Mouse (Mus musculus) brain, embryonic 14.5 days (tissue): Measurements from ENCODE around the gene Mphosph9. TPM values are rescaled to one million over a fixed set of nuclear protein-coding genes. Genes with fewer than 3 reads are reported as not detected.

Experiments
- DNase-seq: peaks from one replicate; pipeline ENCODE4 v3.0.0-alpha.2; 2011; ENCODE audit warnings: low read depth
- CTCF ChIP-seq: fragments of 200-500 bp; IDR thresholded peaks from 2 replicates; pipeline ENCODE4 v1.5.1; 2012; ENCODE audit warnings: inconsistent platforms, mild to moderate bottlenecking, moderate library complexity, borderline replicate concordance; ENCODE audit not compliant: insufficient read depth, insufficient read length; ENCODE audit errors: extremely low read depth
- POLR2A ChIP-seq: fragments of 200-500 bp; IDR thresholded peaks from 2 replicates; pipeline ENCODE4 v1.6.1; 2012; ENCODE audit warnings: mild to moderate bottlenecking, inconsistent platforms, borderline replicate concordance; ENCODE audit not compliant: poor library complexity, insufficient read depth, insufficient read length, severe bottlenecking; ENCODE audit errors: extremely low read depth
- polyA plus RNA-seq: library from polyadenylated mRNA; depleted of rRNA; stranded (reverse); fragments of >200 nt; gene quantifications from 2 replicates; pipeline ENCODE4 v1.2.3, GENCODE M21; 2012

Mphosph9 gene
- polyA plus RNA-seq, 1 experiment, result 19.4 TPM

DNA sequence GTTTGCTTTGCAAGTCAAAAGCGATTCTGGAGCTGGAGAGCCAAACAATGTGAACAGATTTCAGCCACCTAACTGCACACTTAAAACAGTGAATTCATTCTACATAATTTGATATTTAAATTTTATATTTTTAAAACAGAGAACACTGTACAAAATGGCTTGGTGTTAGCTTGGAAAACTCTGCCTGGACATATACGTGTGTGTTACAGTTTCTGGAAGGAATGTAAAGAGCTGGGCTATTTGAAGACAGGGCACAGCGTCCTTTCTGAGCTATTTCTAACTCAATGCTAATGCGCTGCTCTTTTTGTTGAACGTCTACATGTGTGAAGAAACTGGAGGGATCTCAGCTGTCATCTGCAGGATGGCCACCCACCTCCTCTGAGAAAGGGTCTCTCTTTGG lies 33.8 kb downstream of the Mphosph9 start:
- no peak for DNase-seq
- TF ChIP-seq POLR2A (no peak), CTCF (no peak)

DNA sequence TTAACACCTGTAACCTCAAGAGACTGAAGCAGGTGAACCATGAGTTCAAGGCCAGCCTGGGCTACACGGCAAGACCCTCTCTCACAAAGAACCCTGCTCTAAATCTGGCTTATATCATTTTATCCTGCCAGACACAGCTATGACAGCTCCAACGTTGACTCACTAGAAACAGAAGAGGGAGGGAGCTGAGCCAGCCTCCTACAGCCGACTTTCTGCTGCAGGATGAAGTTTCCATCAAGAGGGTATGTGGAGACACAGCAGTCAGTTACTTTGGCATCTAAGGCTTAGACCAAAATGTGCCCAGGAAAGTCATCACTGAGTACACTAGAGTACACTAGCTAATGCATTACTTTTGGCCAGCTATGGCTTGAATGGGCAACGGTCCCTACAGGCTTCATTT lies 37.6 kb downstream of the Mphosph9 start:
- DNase-seq, result no peak
- TF ChIP-seq POLR2A (no peak), CTCF (no peak)

DNA sequence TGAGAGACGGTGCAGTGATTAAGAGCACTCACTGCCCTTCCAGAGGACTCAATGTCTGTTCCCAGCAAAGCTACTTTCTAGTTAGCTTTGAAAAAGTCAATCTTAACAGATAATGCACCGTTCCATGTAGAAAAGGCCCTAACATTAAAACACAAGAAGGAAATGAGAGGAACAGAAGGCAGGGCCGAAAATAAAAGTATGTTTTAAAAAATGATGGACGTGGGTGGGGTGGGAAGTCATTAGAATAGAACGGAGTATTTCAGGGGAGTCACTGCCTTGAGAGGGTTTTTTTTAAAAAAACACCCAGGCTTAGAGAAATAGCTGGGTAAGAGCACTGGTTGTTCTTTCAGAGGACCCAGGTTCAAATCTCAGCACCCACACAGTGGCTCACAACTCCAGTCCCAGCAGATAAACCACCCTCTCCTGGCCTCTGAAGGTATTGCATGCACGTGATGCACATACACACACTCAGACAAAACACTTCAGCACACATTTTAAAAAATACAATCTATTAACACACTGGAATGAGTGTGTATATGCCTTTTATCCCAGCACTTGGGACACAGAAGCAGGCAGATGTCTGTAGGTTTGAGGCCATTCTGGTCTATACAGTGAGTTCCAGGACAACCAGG lies 40.0 kb downstream of the Mphosph9 start:
- TF ChIP-seq CTCF (peak; percentile 13; the same call in 1 of the 2 replicates), POLR2A (no peak)

DNA sequence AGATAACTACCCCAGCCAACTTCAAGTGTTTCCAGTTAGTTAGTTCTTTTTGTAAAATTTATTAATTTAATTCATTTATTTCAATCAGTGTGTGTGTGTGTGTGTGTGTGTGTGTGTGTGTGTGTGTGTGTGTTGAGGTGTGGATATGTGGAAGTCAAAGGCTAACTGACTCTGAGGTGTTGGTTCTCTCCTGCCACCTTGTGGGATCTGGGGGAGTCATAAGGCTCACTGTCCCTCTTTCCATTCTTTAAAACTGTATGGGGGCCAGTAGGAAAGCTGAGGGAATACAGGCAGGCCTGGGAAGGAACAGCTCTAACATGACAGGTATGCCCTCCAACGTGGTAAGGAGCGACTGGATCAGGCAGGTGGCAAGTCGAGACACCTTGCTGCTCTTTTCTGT lies 43.4 kb downstream of the Mphosph9 start:
- TF ChIP-seq CTCF (peak; percentile 47; the same call in 1 of the 2 replicates), POLR2A (no peak)
- DNase-seq, result peak; percentile 29

More for the DNA sequence above, 40.0 kb downstream of the Mphosph9 start:
- no peak for DNase-seq

DNA sequence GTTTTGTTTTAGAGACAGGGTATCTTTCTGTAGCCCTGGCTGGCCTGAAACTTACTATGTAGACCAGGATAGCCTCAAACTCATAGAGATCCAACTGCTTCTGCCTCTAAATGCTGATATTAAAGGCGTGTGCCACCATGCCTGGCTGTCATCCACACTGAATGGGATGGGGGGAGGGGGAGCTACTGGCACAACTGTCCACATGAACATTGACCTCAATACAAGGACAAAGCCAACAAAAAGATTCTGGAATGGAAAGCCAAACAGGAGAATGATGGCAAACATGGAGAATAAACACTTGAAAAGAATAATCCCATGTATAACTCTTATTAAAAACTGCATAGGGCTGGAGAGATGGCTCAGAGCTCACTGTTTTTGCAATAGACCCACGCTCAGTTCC lies 44.9 kb downstream of the Mphosph9 start:
- no peak for DNase-seq
- no peak for TF ChIP-seq POLR2A
- TF ChIP-seq CTCF, result no peak

DNA sequence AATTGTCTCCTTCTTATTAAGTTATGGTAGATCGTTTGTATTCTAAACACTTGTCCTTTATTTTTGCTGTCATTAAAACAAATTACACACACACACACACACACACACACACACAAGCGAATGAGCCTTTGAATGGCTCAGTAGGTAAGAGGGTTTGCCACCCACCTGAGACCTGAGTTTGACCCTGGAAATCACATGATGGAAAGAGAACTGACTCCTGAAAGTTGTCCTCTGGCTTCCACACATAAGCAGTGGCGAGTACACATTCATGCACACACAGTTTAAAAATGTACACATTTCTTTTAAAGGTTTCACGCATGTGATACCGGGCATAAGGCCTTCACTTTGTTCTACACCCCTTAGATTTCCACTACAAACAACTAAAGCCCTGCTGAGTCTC lies 57.5 kb downstream of the Mphosph9 start:
- no peak for TF ChIP-seq POLR2A
- TF ChIP-seq CTCF, result no peak

DNA sequence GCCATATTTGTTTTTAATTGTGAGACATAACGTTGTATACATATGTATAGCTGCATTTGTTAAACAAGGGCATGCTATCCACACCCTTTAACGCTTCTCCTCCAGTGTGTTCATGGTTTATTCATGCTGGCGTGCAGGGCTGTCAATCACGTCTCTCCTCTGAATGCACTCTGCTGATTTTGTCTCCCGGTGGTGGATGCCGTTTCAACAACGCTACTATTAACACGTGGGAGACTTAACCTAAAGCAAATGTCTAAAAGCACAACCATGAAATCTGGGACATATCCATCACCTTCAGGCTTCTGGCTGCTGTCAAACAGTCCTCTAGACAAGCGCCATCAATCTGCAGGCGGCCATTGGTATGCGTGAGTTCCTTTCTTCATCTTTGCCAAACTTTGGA lies 58.1 kb downstream of the Mphosph9 start:
- TF ChIP-seq POLR2A, result no peak
- no peak for TF ChIP-seq CTCF
- peak; percentile 92 for DNase-seq

More for the DNA sequence above, 57.5 kb downstream of the Mphosph9 start:
- no peak for DNase-seq

DNA sequence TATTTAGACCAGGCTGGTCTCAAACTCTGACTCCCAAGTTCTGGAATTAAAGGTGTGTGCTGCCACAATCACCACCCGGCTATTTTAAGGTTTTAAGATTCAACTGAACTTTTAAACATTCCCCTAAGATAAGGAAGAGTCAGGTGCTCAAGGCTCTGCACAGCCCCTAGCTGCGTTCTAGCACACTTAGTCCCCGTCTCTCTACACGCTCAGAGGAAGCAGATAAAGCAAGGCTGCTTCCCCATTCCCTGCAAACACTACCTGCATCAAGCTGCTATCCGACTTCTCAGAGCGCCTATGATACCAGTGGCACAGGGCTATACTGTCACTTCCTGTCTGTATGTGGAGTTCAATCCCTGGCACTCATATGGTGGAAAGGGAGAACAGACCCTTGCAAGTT lies 60.1 kb downstream of the Mphosph9 start:
- TF ChIP-seq POLR2A, result no peak
- no peak for TF ChIP-seq CTCF
- DNase-seq, result no peak

DNA sequence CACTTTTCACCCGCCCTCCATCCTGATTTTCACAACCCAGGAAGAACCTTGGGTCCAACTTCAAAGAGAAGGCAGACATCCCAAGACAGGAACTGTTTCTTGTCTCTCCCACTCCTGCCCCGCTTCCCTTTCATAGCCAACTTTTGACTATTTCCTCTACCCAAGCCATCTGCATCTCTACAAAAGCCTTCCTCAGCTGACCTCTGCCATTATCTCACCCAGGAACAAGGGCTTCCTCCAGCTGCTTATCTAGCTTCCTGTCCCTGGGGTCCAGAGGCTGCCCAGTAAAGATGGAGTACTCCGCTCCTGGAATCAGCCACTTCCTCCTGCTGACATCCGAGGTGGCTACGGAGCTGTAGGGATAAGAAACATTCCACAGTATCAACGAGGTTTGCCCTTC lies 61.0 kb downstream of the Mphosph9 start:
- TF ChIP-seq POLR2A (no peak), CTCF (no peak)
- DNase-seq, result no peak

DNA sequence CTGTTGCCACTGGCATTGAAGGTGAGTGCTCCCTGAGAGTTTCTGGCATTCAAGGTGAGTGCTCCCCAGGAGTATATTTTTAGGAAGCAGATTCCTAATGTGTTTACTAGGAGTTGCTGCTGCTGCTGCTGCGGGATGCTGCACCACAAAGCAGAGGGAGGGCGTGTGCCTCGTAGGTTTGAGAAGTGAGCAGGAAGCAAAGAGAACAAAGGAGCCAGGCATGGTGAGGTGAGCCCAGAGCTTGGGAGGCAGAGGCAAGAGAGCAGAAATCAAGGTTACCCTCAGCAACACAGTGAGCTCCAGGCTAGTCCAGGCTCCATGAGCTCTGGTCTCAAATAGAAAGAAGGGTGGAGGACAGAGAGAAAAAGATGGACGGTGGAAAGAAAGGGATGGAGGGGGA lies 64.5 kb downstream of the Mphosph9 start:
- DNase-seq, result no peak
- TF ChIP-seq CTCF, result no peak
- TF ChIP-seq POLR2A, result no peak

DNA sequence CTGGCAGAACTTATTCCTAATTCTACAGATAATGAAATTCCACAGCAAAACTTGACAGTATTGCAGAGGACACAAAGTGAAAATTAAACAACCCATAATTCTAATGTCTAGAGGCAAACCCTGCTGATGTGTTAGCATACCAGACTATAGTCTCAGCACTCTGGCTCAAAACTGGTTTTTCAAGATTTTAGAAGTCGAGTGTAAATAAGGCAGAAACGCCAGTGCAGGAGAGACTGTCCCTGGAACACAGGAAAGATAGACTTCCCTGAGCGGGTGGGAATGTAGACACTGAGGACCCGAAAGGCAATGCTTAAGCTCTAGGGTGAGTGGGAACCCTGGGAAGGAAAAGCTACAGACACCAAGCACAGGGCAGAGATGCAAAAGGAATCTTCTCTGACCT lies 65.7 kb downstream of the Mphosph9 start:
- TF ChIP-seq POLR2A (no peak), CTCF (no peak)

DNA sequence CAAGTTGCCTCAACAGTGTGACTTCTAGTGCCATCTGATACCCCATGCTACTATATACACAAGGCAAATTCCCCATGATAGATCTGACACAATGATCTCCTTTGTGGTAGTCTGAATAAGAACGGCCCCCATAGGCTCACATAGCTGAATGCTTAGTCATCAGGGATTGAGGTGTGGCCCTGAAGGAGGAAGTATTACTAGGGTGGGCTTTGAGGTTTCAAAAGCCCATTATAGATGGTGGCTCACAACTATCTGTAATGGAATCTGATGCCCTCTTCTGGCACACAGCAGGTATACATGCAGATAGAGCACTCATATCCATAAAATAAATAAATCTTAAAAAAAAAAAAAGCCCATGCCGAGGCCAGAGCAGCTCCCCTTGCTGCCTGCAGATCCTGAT lies 68.6 kb downstream of the Mphosph9 start:
- TF ChIP-seq POLR2A, result no peak
- TF ChIP-seq CTCF, result peak; percentile 14; the same call in 1 of the 2 replicates
- peak; percentile 50 for DNase-seq

More for the DNA sequence above, 65.7 kb downstream of the Mphosph9 start:
- no peak for DNase-seq

DNA sequence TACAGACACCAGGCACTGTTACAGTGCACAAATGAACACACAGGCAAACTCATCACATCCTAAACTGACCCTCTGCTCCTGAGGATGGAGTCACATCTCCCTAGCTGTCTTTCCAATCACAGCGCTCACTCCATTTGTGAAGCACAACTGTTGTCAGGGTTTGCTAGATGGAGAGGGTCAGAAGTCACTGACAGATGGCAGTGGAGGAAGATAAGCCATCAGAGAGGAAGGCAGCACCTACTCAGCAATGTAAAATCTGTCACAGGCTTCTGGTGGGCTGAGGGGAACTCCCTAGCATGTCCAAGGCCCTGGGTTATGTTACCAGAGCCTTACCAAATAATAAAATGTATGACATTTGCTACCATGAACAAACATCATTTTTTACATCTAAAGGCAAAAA lies 69.7 kb downstream of the Mphosph9 start:
- DNase-seq, result no peak
- TF ChIP-seq CTCF (no peak), POLR2A (no peak)

DNA sequence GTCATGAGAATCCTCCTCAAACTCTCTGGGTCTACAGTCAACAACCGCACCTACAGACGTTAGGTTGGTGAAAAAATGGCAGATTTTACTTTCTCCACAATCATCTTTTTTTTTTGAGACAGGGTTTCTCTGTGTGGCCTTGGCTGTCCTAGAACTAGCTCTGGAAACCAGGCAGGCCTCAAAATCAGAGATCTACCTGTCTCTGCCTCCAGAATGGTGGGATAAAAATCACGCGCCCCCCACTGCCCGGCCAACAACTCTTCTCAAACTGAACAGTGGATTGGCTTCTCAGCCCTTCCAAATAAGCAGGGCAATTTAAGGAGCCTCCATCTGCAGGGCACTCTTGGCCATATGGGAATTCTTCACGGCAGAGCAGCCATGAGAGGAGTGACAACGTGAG lies 72.6 kb downstream of the Mphosph9 start:
- DNase-seq, result no peak
- no peak for TF ChIP-seq CTCF
- no peak for TF ChIP-seq POLR2A
